9 mouse cellular contexts compared by ENCODE assay signal in genomic region chr6:91159047-91159446, GRCm38 (mm10). TPM values are rescaled to one million over a fixed set of nuclear protein-coding genes. Genes with fewer than 3 reads are reported as not detected.
A peak's percentile ranks its signal among the peaks of the same experiment; 100 is the strongest.
DNase-seq lines count a peak whose midpoint lies in the region; ATAC-seq and TF ChIP-seq lines count a peak whose summit lies in the region.
"Had no signal": no experiment of that assay in that cellular context is flagged by ENCODE, and none has a peak within 500 bp of the region (broad histone marks: within the 10 kb centered on the region; RNA-seq: fewer than 3 reads in every experiment).

No protein-coding gene starts in this region.

- ATAC-seq in forebrain, embryonic 11.5 days (replicated peaks; ENCODE audit: low FRiP score): no peak
- no peak for ATAC-seq in hindbrain, postnatal 0 days
- no peak for ATAC-seq in midbrain, embryonic 15.5 days (replicated peaks)
- no peak for ATAC-seq in megakaryocyte, adult 5-6 weeks (ENCODE audit: poor library complexity, severe bottlenecking)

- TF ChIP-seq POLR2A in kidney, adult 2 months (IDR thresholded peaks at IDR 0.05; ENCODE audit: low read depth, low read length): no peak

- no peak overlapping the region for H3K4me2 ChIP-seq in forebrain, embryonic 11.5 days (ENCODE audit: low read depth, low read length, severe bottlenecking)
- peak overlapping the region; percentile 91 for H3K4me2 ChIP-seq in hindbrain, postnatal 0 days (ENCODE audit: low read depth, low read length)
- H3K4me2 ChIP-seq in midbrain, embryonic 15.5 days: peak overlapping the region; percentile 74

- H3K36me3 ChIP-seq in kidney, adult 2 months (ENCODE audit: control insufficient read depth, insufficient read depth, low read length): no peaks in the 10 kb centered on the region
- no peaks in the 10 kb centered on the region for H3K36me3 ChIP-seq in forebrain, embryonic 11.5 days (ENCODE audit: control insufficient read depth, insufficient read depth, low read length)
- H3K36me3 ChIP-seq in hindbrain, postnatal 0 days (ENCODE audit: insufficient read depth, low read length): no peaks in the 10 kb centered on the region
- no peaks in the 10 kb centered on the region for H3K36me3 ChIP-seq in midbrain, embryonic 15.5 days (replicated peaks)
- H3K36me3 ChIP-seq: G1E had no signal

- no peak overlapping the region for H3K9ac ChIP-seq in forebrain, embryonic 11.5 days (ENCODE audit: low read length)
- H3K9ac ChIP-seq in hindbrain, postnatal 0 days (replicated peaks; ENCODE audit: low read length): 0 out of 2 replicates have a peak overlapping the region, but pooled peaks have one; percentile 76
- H3K9ac ChIP-seq in midbrain, embryonic 15.5 days: peak overlapping the region; percentile 23; the same call in 1 of the 2 replicates

- WGBS in kidney, adult 2 months: 69% methylated on average over 9 of the region's 9 CpGs
- 91% methylated on average over 9 of the region's 9 CpGs for WGBS in forebrain, embryonic 11.5 days
- 71% methylated on average over 9 of the region's 9 CpGs for WGBS in hindbrain, postnatal 0 days
- 82% methylated on average over 9 of the region's 9 CpGs for WGBS in midbrain, embryonic 15.5 days

- DNase-seq in kidney, adult 2 months: no peak
- no peak for DNase-seq in kidney, postnatal 4 days
- DNase-seq in forebrain, embryonic 11.5 days (ENCODE audit: low spot score): peak; percentile 50
- DNase-seq in hindbrain, postnatal 0 days (ENCODE audit: low spot score): no peak
- no peak for DNase-seq in Muller cell, postnatal 12 days (ENCODE audit: inconsistent ontology term)
- DNase-seq in natural killer cell, adult 2 months (ENCODE audit: low spot score in 2 of 2): no peak

- no peak overlapping the region for H3K4me3 ChIP-seq in kidney, adult 2 months (ENCODE audit: insufficient read depth, low read depth, low read length)
- no peak overlapping the region for H3K4me3 ChIP-seq in forebrain, embryonic 11.5 days (ENCODE audit: low read depth, low read length)
- no peak overlapping the region for H3K4me3 ChIP-seq in hindbrain, postnatal 0 days (ENCODE audit: low read length)
- 0 out of 2 replicates have a peak overlapping the region, but pooled peaks have one; percentile 3 for H3K4me3 ChIP-seq in midbrain, embryonic 15.5 days

- no peaks in the 10 kb centered on the region; the same call in 1 of the 2 replicates for H3K4me1 ChIP-seq in kidney, adult 2 months (ENCODE audit: control insufficient read depth, insufficient read depth, low read length)
- H3K4me1 ChIP-seq in forebrain, embryonic 11.5 days (replicated peaks; ENCODE audit: control insufficient read depth, insufficient read depth, low read length): peaks cover 6% of the 10 kb centered on the region; the same call in 1 of the 2 replicates
- peaks cover 54% of the 10 kb centered on the region for H3K4me1 ChIP-seq in hindbrain, postnatal 0 days (ENCODE audit: insufficient read depth, low read length)
- peaks cover 72% of the 10 kb centered on the region for H3K4me1 ChIP-seq in midbrain, embryonic 15.5 days

- H3K9me3 ChIP-seq in forebrain, embryonic 11.5 days (ENCODE audit: control insufficient read depth, low read length): no peaks in the 10 kb centered on the region
- no peaks in the 10 kb centered on the region for H3K9me3 ChIP-seq in hindbrain, postnatal 0 days (ENCODE audit: low read length)
- H3K9me3 ChIP-seq in midbrain, embryonic 15.5 days: no peaks in the 10 kb centered on the region
- H3K9me3 ChIP-seq: G1E had no signal

- H3K27me3 ChIP-seq in kidney, adult 2 months (replicated peaks; ENCODE audit: control insufficient read depth, insufficient read depth, low read length): no peaks in the 10 kb centered on the region
- H3K27me3 ChIP-seq in forebrain, embryonic 11.5 days (ENCODE audit: control insufficient read depth, insufficient read depth, low read length): no peaks in the 10 kb centered on the region
- no peaks in the 10 kb centered on the region for H3K27me3 ChIP-seq in hindbrain, postnatal 0 days (ENCODE audit: insufficient read depth, low read length)
- H3K27me3 ChIP-seq in midbrain, embryonic 15.5 days (replicated peaks): no peaks in the 10 kb centered on the region

- peak overlapping the region; percentile 56 for H3K27ac ChIP-seq in kidney, adult 2 months (ENCODE audit: insufficient read depth, low read depth, low read length)
- H3K27ac ChIP-seq in forebrain, embryonic 11.5 days (ENCODE audit: low read depth, low read length): no peak overlapping the region
- peak overlapping the region; percentile 84; the same call in 1 of the 2 replicates for H3K27ac ChIP-seq in hindbrain, postnatal 0 days
- H3K27ac ChIP-seq in midbrain, embryonic 15.5 days: peak overlapping the region; percentile 12; the same call in 1 of the 2 replicates

- TF ChIP-seq CTCF in kidney, adult 2 months (conservative IDR thresholded peaks at IDR 0.05; ENCODE audit: insufficient read depth, insufficient read length, low read depth, low read length): no peak
- TF ChIP-seq CTCF in hindbrain, postnatal 0 days (IDR thresholded peaks at IDR 0.05; ENCODE audit: low read depth): no peak

RNA-seq across cellular contexts. Expression of gene Hdac11, which starts 2.6 kb away (rescaled TPM):
- polyA plus RNA-seq in kidney, adult 2 months (2012; rRNA removed): 43.5 and 46.7 TPM in 2 replicates
- 12.5 and 14.5 TPM in 2 replicates for polyA plus RNA-seq in forebrain, embryonic 11.5 days (2014; fragmentation: Nextera tagmentation; extraction: Ambion mirVana)
- total RNA-seq in hindbrain, postnatal 0 days (2014; rRNA removed): 100 and 111 TPM in 2 replicates
- polyA plus RNA-seq in hindbrain, postnatal 0 days (2015; fragmentation: Nextera tagmentation; extraction: Ambion mirVana): 50.1 and 50.7 TPM in 2 replicates
- 46.5 and 49.4 TPM in 2 replicates for polyA plus RNA-seq in midbrain, embryonic 15.5 days (2015; fragmentation: Nextera tagmentation; extraction: Ambion mirVana)
- total RNA-seq in megakaryocyte, adult 5-6 weeks (2015): 0.27 and 0.80 TPM in 2 replicates
- total RNA-seq in megakaryocyte, adult 5-6 weeks (2017): 0.16 and 0.37 TPM in 2 replicates

RNA-seq across cellular contexts. Expression of gene Nup210, which starts 42.4 kb away (rescaled TPM):
- polyA plus RNA-seq in kidney, adult 2 months (2012; rRNA removed): 16.7 and 18.5 TPM in 2 replicates
- 31.9 and 37.4 TPM in 2 replicates for polyA plus RNA-seq in forebrain, embryonic 11.5 days (2014; fragmentation: Nextera tagmentation; extraction: Ambion mirVana)
- total RNA-seq in hindbrain, postnatal 0 days (2014; rRNA removed): 63.0 and 76.0 TPM in 2 replicates
- 14.7 and 15.6 TPM in 2 replicates for polyA plus RNA-seq in hindbrain, postnatal 0 days (2015; fragmentation: Nextera tagmentation; extraction: Ambion mirVana)
- polyA plus RNA-seq in midbrain, embryonic 15.5 days (2015; fragmentation: Nextera tagmentation; extraction: Ambion mirVana): 22.0 and 22.5 TPM in 2 replicates
- 123 and 145 TPM in 2 replicates for total RNA-seq in megakaryocyte, adult 5-6 weeks (2015)
- total RNA-seq in megakaryocyte, adult 5-6 weeks (2017): 124 and 148 TPM in 2 replicates

RNA-seq across cellular contexts. Expression of gene Fbln2, which starts 53.2 kb away (rescaled TPM):
- polyA plus RNA-seq in kidney, adult 2 months (2012; rRNA removed): 12.6 and 18.0 TPM in 2 replicates
- 38.9 and 42.4 TPM in 2 replicates for polyA plus RNA-seq in forebrain, embryonic 11.5 days (2014; fragmentation: Nextera tagmentation; extraction: Ambion mirVana)
- 50.6 and 50.9 TPM in 2 replicates for total RNA-seq in hindbrain, postnatal 0 days (2014; rRNA removed)
- 18.5 and 21.2 TPM in 2 replicates for polyA plus RNA-seq in hindbrain, postnatal 0 days (2015; fragmentation: Nextera tagmentation; extraction: Ambion mirVana)
- polyA plus RNA-seq in midbrain, embryonic 15.5 days (2015; fragmentation: Nextera tagmentation; extraction: Ambion mirVana): 15.1 and 16.7 TPM in 2 replicates
- not detected in 2 replicates for total RNA-seq in megakaryocyte, adult 5-6 weeks (2015)
- total RNA-seq in megakaryocyte, adult 5-6 weeks (2017): not detected in 2 replicates
- polyA plus RNA-seq: G1E had no signal
